Mouse (Mus musculus) testis, adult 2 months (tissue): ENCODE data around the gene Emc3. TPM values are rescaled to one million over a fixed set of nuclear protein-coding genes. Genes with fewer than 3 reads are reported as not detected.

Source experiments
- H3K27ac ChIP-seq: fragments of 200-500 bp; 2 replicates; pipeline ENCODE4 v1.5.1; 2012; ENCODE audit warnings: low read depth, low read length; ENCODE audit not compliant: control insufficient read depth, insufficient read depth
- H3K27me3 ChIP-seq: fragments of 200-500 bp; 2 replicates; pipeline ENCODE4 v1.6.1; 2012; ENCODE audit warnings: mild to moderate bottlenecking, low read length, moderate library complexity; ENCODE audit not compliant: control insufficient read depth, insufficient read depth
- H3K36me3 ChIP-seq: fragments of 200-500 bp; 2 replicates; pipeline ENCODE4 v1.6.1; 2012; ENCODE audit warnings: mild to moderate bottlenecking, low read length; ENCODE audit not compliant: control insufficient read depth, insufficient read depth
- H3K4me1 ChIP-seq: fragments of 200-500 bp; 2 replicates; pipeline ENCODE4 v1.6.1; 2012; ENCODE audit warnings: low read length; ENCODE audit not compliant: control insufficient read depth, insufficient read depth
- H3K4me3 ChIP-seq: fragments of 200-500 bp; 2 replicates; pipeline ENCODE4 v1.5.1; 2012; ENCODE audit warnings: low read depth, mild to moderate bottlenecking, low read length, moderate library complexity, mixed read lengths; ENCODE audit not compliant: control insufficient read depth
- CTCF ChIP-seq: fragments of 200-500 bp; IDR thresholded peaks from 2 replicates; pipeline ENCODE4 v1.5.1; 2012; ENCODE audit warnings: low read depth, mild to moderate bottlenecking, inconsistent platforms, low read length, moderate library complexity; ENCODE audit not compliant: control insufficient read depth, insufficient read depth, insufficient replicate concordance
- POLR2A ChIP-seq: fragments of 200-500 bp; IDR thresholded peaks from 2 replicates; pipeline ENCODE4 v1.6.1; 2012; ENCODE audit warnings: low read depth, mild to moderate bottlenecking, inconsistent platforms, low read length, moderate library complexity; ENCODE audit not compliant: control insufficient read depth
- polyA plus RNA-seq: library from polyadenylated mRNA; depleted of rRNA; stranded (reverse); fragments of >200 nt; gene quantifications from 2 replicates; pipeline ENCODE4 v1.2.3, GENCODE M21; 2012; rRNA removed

Gene Emc3
- polyA plus RNA-seq = 30.9 and 32.9 TPM in 2 replicates

DNA sequence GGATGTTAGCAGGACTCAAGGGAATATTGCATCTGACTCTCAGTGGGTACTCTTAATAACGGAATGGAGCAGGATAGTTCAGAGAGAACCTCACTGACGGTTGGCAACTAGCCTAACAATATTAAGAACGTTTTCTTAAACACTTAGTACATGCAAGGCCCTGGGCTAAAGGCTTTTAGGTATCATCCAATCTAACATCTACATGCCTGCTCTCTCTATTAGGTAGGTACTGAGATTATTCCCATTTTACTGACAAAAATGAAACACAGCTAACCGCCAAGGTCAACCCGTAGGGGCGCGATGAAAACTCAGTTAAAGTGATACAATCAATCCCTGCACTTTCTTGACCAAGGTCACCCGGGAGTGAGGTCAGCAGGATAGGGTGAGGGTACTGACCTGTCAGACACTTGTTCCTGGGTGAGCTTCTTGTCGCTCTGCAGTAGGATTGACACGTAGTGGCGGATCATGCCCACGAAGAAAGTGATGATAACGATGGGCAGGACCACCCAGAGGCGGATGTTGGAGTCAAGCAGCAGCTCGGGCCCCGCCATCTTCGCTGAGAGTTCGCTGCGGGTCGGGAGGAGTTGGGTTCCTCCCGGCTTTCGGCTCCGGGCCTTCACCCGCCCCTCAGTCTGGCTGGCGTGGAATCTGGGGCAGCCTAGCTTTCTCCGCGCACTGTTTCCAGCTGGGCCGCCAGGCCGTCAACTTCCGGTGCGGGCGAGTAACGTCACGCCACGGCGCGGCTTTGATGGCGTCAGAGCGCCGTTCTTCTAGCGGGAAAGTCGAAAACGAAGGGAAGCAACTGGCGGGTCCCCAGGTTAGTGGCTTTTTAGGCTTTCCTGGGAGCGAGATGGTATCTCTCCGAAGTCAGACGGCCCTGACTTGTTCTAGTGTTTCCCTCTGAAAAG is at the start of gene Emc3, which contains the start of gene Fancd2:
Gene Emc3, minus strand, starts transcription at position 721 of the 908 bp plus-strand sequence.
Gene Fancd2, plus strand, starts transcription at position 751 of the 908 bp plus-strand sequence.
- no peaks in the 10 kb centered on the region for H3K36me3 ChIP-seq
- peak within 1 kb of the TSS; percentile 91 for H3K4me3 ChIP-seq
- H3K27me3 ChIP-seq = no peaks in the 10 kb centered on the region
- peak within 1 kb of the TSS; percentile 85 for H3K27ac ChIP-seq
- TF ChIP-seq POLR2A (peak; percentile 72), CTCF (no peak)
- no peaks in the 10 kb centered on the region; the same call in 1 of the 2 replicates for H3K4me1 ChIP-seq

DNA sequence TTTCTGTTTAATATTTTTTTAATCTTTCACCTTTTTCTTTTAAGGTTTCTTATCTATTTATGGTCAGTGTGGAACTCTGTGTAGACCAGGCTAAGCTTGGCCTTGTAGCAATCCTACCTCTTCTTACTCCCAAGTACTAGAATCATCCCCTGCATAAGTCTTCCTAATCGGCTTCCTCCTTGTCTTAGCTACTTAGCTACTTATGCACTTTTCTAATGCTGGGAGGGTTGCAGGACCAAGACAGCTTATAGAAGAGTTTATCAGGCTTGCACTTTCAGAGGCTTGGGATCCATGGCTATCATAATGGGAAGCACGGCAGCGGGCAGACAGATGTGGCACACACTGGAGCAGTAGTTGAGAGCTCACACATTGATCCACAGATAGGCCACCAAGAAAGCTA is 47.9 kb upstream of the Emc3 start:
- Histone ChIP-seq H3K27ac (no peak overlapping the region), H3K4me3 (no peak overlapping the region), H3K4me1 (no peaks in the 10 kb centered on the region), H3K36me3 (no peaks in the 10 kb centered on the region; the same call in none of the 2 replicates), H3K27me3 (no peaks in the 10 kb centered on the region)
- no peak for TF ChIP-seq CTCF
- no peak for TF ChIP-seq POLR2A

DNA sequence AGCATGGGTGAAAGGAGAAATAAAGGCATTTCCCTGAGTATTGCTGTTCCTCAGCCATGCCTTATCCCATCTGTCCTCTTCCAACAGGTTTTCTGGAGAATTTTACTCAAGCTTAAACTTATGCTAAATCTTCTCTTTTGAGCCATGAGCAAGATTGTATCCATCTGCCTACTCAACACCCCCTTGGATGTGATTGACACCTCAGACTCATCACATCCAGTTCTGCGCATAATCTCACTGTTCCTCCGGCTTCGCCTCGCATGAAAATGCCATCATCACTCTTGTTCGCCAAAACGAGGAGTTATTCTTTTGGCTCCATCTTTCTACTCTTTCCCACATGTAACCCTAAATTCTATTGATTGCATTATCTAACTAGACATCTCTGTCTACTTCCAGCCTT is 44.6 kb upstream of the Emc3 start:
- no peak overlapping the region for H3K4me3 ChIP-seq
- TF ChIP-seq POLR2A (no peak), CTCF (no peak)
- H3K27me3 ChIP-seq = no peaks in the 10 kb centered on the region
- peaks cover 4% of the 10 kb centered on the region for H3K36me3 ChIP-seq
- no peaks in the 10 kb centered on the region for H3K4me1 ChIP-seq
- no peak overlapping the region for H3K27ac ChIP-seq

DNA sequence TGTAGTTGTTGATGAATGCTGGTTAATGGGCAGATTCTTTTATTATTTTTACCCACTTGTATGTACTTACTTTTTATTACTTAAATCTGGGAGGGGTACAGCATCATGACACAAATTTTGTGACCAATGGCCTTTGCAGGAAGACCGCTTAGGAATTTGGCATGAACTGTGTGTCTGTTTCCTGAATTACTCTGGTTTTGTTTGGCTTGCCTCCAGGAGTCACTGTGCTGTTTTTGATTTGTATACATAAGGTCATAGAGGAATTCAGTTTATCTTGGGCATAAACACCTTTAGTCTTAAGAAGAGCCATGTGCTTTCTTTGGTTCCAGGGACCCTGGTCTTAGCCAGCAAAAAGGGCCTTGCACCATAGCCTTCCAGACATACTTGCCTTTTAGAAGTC is 33.1 kb upstream of the Emc3 start:
- Histone ChIP-seq H3K4me3 (no peak overlapping the region), H3K27me3 (no peaks in the 10 kb centered on the region), H3K36me3 (peaks cover 6% of the 10 kb centered on the region), H3K4me1 (no peaks in the 10 kb centered on the region), H3K27ac (no peak overlapping the region)
- TF ChIP-seq POLR2A = no peak
- TF ChIP-seq CTCF = no peak

DNA sequence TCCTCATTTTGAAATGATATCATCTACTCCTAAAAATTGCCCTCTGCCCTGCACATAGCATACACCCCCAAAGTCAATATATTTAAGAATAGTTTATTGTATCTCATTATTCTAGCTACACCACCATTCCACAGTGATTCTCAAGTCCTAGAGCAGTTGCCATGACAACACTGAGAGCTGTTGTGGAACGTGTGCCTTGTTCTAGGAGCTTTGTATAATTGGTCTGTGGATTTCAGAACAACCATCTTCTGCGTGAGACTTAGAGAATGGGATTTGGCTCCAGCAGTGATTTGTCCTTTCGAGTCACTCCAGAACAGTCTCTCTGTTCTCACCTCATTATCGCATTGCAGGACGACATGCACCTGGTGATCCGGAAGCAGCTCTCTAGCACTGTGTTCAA is 28.3 kb upstream of the Emc3 start:
- Histone ChIP-seq H3K27me3 (no peaks in the 10 kb centered on the region), H3K36me3 (peaks cover 4% of the 10 kb centered on the region), H3K27ac (no peak overlapping the region), H3K4me1 (no peaks in the 10 kb centered on the region), H3K4me3 (no peak overlapping the region)
- TF ChIP-seq CTCF = no peak
- no peak for TF ChIP-seq POLR2A

DNA sequence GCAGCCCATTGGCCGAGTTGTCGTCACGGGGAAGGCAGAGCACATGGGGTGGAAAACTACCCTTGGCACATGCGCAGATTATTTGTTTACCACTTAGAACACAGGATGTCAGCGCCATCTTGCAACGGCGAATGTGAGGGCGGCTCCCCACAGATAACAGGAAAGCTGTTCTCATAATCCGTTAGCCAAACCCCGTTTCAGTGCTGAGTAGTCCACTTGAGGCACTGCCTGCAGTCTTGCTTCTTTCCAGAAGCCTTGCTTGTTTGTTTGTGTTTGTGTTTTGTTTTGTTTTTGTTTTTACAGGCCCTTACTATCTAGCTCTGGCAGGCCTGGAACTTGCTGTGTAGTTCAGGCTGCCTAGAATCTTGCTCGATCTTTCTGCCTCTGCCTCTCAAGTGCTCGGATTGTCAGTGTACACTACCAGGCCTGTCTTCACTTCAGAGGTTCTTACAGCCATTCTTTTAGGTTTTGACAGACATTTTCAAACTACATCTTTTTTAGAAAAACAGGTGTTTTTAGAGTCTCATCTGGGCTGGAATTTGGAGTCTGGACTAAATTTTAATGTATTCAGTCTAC is 12.5 kb upstream of the Emc3 start:
- H3K27me3 ChIP-seq = no peaks in the 10 kb centered on the region
- no peaks in the 10 kb centered on the region for H3K4me1 ChIP-seq
- H3K27ac ChIP-seq = no peak overlapping the region
- TF ChIP-seq CTCF (no peak), POLR2A (no peak)
- H3K36me3 ChIP-seq = no peaks in the 10 kb centered on the region
- no peak overlapping the region for H3K4me3 ChIP-seq

DNA sequence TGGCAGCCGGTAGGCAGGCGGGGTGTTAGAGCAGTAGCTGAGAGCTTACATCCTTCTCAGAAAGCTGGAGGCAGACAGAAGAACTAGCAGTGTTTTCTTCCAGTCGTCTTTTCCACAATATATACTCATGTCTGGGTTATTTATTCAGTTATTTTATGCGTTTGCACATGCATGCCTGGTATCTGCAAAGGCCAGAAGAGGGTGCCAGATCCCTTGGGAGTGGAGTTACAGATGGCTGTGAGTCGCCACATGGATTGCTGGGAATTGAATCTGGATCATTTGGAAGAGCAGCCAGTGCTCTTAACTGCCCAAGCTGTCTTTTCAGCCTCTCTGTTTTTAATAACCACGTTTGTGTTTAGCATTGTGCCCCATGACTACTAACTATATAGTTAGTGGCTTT is 10.2 kb upstream of the Emc3 start:
- no peak for TF ChIP-seq POLR2A
- TF ChIP-seq CTCF = no peak
- no peak overlapping the region for H3K27ac ChIP-seq
- peaks cover 3% of the 10 kb centered on the region for H3K36me3 ChIP-seq
- no peaks in the 10 kb centered on the region for H3K4me1 ChIP-seq
- no peaks in the 10 kb centered on the region for H3K27me3 ChIP-seq
- H3K4me3 ChIP-seq = no peak overlapping the region

DNA sequence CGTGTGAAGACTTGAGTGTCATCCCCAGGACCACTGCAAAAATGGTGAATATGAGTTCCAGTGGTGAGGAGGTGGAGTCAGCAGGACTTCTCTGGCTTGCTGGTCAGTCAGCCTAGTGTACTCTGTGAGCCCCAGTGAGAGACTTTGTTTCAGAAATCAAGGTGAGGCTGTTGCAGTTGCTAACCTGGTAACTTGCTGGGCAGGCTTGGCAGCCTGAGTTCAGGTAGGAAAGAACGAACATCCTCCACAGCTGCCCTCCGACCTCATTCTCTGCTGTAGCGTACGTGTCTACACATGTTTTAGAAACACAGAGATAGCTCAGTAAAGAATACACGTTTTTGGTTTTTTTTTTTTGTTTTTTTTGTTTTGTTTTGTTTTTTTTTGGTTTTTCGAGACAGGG is 3.4 kb upstream of the Emc3 start:
- H3K4me1 ChIP-seq = no peaks in the 10 kb centered on the region; the same call in 1 of the 2 replicates
- peaks cover 3% of the 10 kb centered on the region for H3K36me3 ChIP-seq
- H3K4me3 ChIP-seq = no peak overlapping the region
- TF ChIP-seq POLR2A (no peak), CTCF (no peak)
- no peak overlapping the region for H3K27ac ChIP-seq
- H3K27me3 ChIP-seq = no peaks in the 10 kb centered on the region
